In the genomic region with DNA sequence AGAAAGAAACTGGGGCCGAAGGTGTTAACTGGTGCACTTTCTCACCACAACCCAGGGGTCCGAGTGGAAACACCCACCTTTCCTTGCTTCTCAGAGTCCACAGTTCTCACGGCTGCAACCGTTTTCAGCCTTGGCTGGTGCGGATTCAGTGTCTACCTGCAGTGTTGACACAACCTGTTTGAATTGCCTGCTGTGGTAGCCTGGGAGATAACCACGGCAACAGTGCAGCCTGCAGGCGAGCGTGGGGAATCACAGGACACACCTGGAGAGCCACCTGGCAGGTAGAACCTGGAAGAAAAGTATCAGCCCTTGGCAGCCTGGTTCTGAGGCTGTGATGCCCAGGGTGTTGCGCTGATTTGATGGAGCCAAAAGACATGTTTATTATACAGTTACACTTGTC, we compare ENCODE assay signal across 9 mouse cellular contexts. TPM values are rescaled to one million over a fixed set of nuclear protein-coding genes. Genes with fewer than 3 reads are reported as not detected.
DNase-seq lines count a peak whose midpoint lies in the region; ATAC-seq and TF ChIP-seq lines count a peak whose summit lies in the region.
"Had no signal": no experiment of that assay in that cellular context is flagged by ENCODE, and none has a peak within 500 bp of the region (broad histone marks: within the 10 kb centered on the region; RNA-seq: fewer than 3 reads in every experiment).

No protein-coding gene starts in this region.

- no peak for TF ChIP-seq POLR2A in testis, adult 2 months (IDR thresholded peaks at IDR 0.05; ENCODE audit: control insufficient read depth, low read depth, low read length)

- ATAC-seq in intestine, embryonic 16.5 days, result peak; percentile 57; the same call in 1 of the 2 replicates
- ATAC-seq in liver, embryonic 16.5 days (ENCODE audit: low read depth), result peak; percentile 50; the same call in 1 of the 2 replicates
- peak; percentile 72; the same call in 1 of the 2 replicates for ATAC-seq in stomach, embryonic 15.5 days (ENCODE audit: insufficient read depth, low FRiP score, low read depth)
- no peak for ATAC-seq in erythroblast, adult 5-6 weeks (replicated peaks; ENCODE audit: low FRiP score, poor library complexity, severe bottlenecking)

- H3K27ac ChIP-seq in testis, adult 2 months (ENCODE audit: control insufficient read depth, insufficient read depth, low read depth, low read length), result no peak overlapping the region
- H3K27ac ChIP-seq in intestine, embryonic 16.5 days (ENCODE audit: low read length), result no peak overlapping the region
- no peak overlapping the region for H3K27ac ChIP-seq in liver, embryonic 16.5 days (ENCODE audit: low read length)
- no peak overlapping the region for H3K27ac ChIP-seq in stomach, embryonic 15.5 days

- WGBS in intestine, embryonic 16.5 days, result 47% methylated on average over 9 of the region's 9 CpGs
- 42% methylated on average over 9 of the region's 9 CpGs for WGBS in liver, embryonic 16.5 days (ENCODE audit: insufficient replicate concordance)
- 56% methylated on average over 9 of the region's 9 CpGs for WGBS in stomach, embryonic 15.5 days

- no peaks in the 10 kb centered on the region for H3K27me3 ChIP-seq in testis, adult 2 months (ENCODE audit: control insufficient read depth, insufficient read depth, low read length)
- H3K27me3 ChIP-seq in intestine, embryonic 16.5 days (replicated peaks; ENCODE audit: control insufficient read depth, insufficient read depth, low read length), result no peaks in the 10 kb centered on the region
- H3K27me3 ChIP-seq in liver, embryonic 16.5 days (ENCODE audit: control insufficient read depth, insufficient read depth, low read depth, low read length), result no peaks in the 10 kb centered on the region
- no peaks in the 10 kb centered on the region for H3K27me3 ChIP-seq in stomach, embryonic 15.5 days (replicated peaks)

- peak overlapping the region; percentile 69 for H3K4me3 ChIP-seq in testis, adult 2 months (ENCODE audit: control insufficient read depth, low read depth, low read length)
- H3K4me3 ChIP-seq in intestine, embryonic 16.5 days (ENCODE audit: low read length), result no peak overlapping the region
- H3K4me3 ChIP-seq in liver, embryonic 16.5 days (ENCODE audit: low read depth, low read length), result no peak overlapping the region
- H3K4me3 ChIP-seq in stomach, embryonic 15.5 days (replicated peaks), result no peak overlapping the region
- H3K4me3 ChIP-seq: myocyte had no signal

- peaks cover 4% of the 10 kb centered on the region; the same call in 1 of the 2 replicates for H3K4me1 ChIP-seq in testis, adult 2 months (ENCODE audit: control insufficient read depth, insufficient read depth, low read length)
- peaks cover 7% of the 10 kb centered on the region for H3K4me1 ChIP-seq in intestine, embryonic 16.5 days (ENCODE audit: control insufficient read depth, insufficient read depth, low read length)
- peaks cover 3% of the 10 kb centered on the region for H3K4me1 ChIP-seq in liver, embryonic 16.5 days (ENCODE audit: control insufficient read depth, low read depth, low read length)
- H3K4me1 ChIP-seq in stomach, embryonic 15.5 days, result no peaks in the 10 kb centered on the region

- peak; percentile 29; the same call in 1 of the 2 replicates for TF ChIP-seq CTCF in testis, adult 2 months (IDR thresholded peaks at IDR 0.05; ENCODE audit: control insufficient read depth, insufficient read depth, insufficient replicate concordance, low read depth, low read length)

- H3K9ac ChIP-seq in intestine, embryonic 16.5 days (ENCODE audit: low read depth, low read length), result no peak overlapping the region
- H3K9ac ChIP-seq in liver, embryonic 16.5 days (ENCODE audit: low read depth, low read length), result no peak overlapping the region
- H3K9ac ChIP-seq in stomach, embryonic 15.5 days, result no peak overlapping the region

- H3K9me3 ChIP-seq in intestine, embryonic 16.5 days (ENCODE audit: control insufficient read depth, low read length), result no peaks in the 10 kb centered on the region
- no peaks in the 10 kb centered on the region for H3K9me3 ChIP-seq in liver, embryonic 16.5 days (replicated peaks; ENCODE audit: control insufficient read depth, low read length)
- no peaks in the 10 kb centered on the region for H3K9me3 ChIP-seq in stomach, embryonic 15.5 days

- H3K4me2 ChIP-seq in intestine, embryonic 16.5 days (ENCODE audit: low read depth, low read length), result peak overlapping the region; percentile 23; the same call in 1 of the 2 replicates
- H3K4me2 ChIP-seq in liver, embryonic 16.5 days (ENCODE audit: low read depth, low read length), result no peak overlapping the region
- H3K4me2 ChIP-seq in stomach, embryonic 15.5 days, result no peak overlapping the region

- no peak for DNase-seq in testis, postnatal 14 days (ENCODE audit: low spot score)
- no peak for DNase-seq in cerebellum, adult 8-10 months

- no peaks in the 10 kb centered on the region for H3K36me3 ChIP-seq in testis, adult 2 months (ENCODE audit: control insufficient read depth, insufficient read depth, low read length)
- no peaks in the 10 kb centered on the region for H3K36me3 ChIP-seq in intestine, embryonic 16.5 days (ENCODE audit: control insufficient read depth, insufficient read depth, low read length)
- no peaks in the 10 kb centered on the region for H3K36me3 ChIP-seq in liver, embryonic 16.5 days (ENCODE audit: control insufficient read depth, insufficient read depth)
- no peaks in the 10 kb centered on the region for H3K36me3 ChIP-seq in stomach, embryonic 15.5 days

RNA-seq across cellular contexts. Expression of gene A530084C06Rik, which starts 20.7 kb away (rescaled TPM):
- 0.56 and 0.72 TPM in 2 replicates for polyA plus RNA-seq in testis, adult 2 months (2012; rRNA removed)
- polyA plus RNA-seq in intestine, embryonic 16.5 days (2015; fragmentation: Nextera tagmentation; extraction: Ambion mirVana), result not detected in 2 replicates
- not detected in 2 replicates for polyA plus RNA-seq in liver, embryonic 16.5 days (2015; fragmentation: Nextera tagmentation; extraction: Ambion mirVana)
- not detected in 2 replicates for polyA plus RNA-seq in stomach, embryonic 15.5 days (2015; fragmentation: Nextera tagmentation; extraction: Ambion mirVana)
- not detected in 2 replicates for total RNA-seq in erythroblast, adult 5-6 weeks (2015; ENCODE audit: low replicate concordance)
- not detected in 2 replicates for total RNA-seq in erythroblast, adult 5-6 weeks (2017; ENCODE audit: low replicate concordance)
- polyA plus RNA-seq: heart, embryonic 14.5 days; myocyte had no signal

RNA-seq across cellular contexts. Expression of gene Foxq1, which starts 23.9 kb away (rescaled TPM):
- 2.7 TPM in 2 replicates for polyA plus RNA-seq in testis, adult 2 months (2012; rRNA removed)
- polyA plus RNA-seq in intestine, embryonic 16.5 days (2015; fragmentation: Nextera tagmentation; extraction: Ambion mirVana), result 1.2 and 1.8 TPM in 2 replicates
- 0.68 and 0.98 TPM in 2 replicates for polyA plus RNA-seq in liver, embryonic 16.5 days (2015; fragmentation: Nextera tagmentation; extraction: Ambion mirVana)
- polyA plus RNA-seq in stomach, embryonic 15.5 days (2015; fragmentation: Nextera tagmentation; extraction: Ambion mirVana), result 15.1 and 16.7 TPM in 2 replicates
- total RNA-seq in erythroblast, adult 5-6 weeks (2015; ENCODE audit: low replicate concordance), result not detected in 2 replicates
- total RNA-seq in erythroblast, adult 5-6 weeks (2017; ENCODE audit: low replicate concordance), result not detected in 2 replicates

RNA-seq across cellular contexts. Expression of gene Foxf2, which starts 45.8 kb away (rescaled TPM):
- polyA plus RNA-seq in testis, adult 2 months (2012; rRNA removed), result 0.35 TPM in 1 of 2 replicates, not detected in the other
- polyA plus RNA-seq in intestine, embryonic 16.5 days (2015; fragmentation: Nextera tagmentation; extraction: Ambion mirVana), result 11.4 and 13.7 TPM in 2 replicates
- polyA plus RNA-seq in liver, embryonic 16.5 days (2015; fragmentation: Nextera tagmentation; extraction: Ambion mirVana), result 0.06 TPM in 1 of 2 replicates, not detected in the other
- 17.5 and 19.0 TPM in 2 replicates for polyA plus RNA-seq in stomach, embryonic 15.5 days (2015; fragmentation: Nextera tagmentation; extraction: Ambion mirVana)
- total RNA-seq in erythroblast, adult 5-6 weeks (2015; ENCODE audit: low replicate concordance), result not detected in 2 replicates
- total RNA-seq in erythroblast, adult 5-6 weeks (2017; ENCODE audit: low replicate concordance), result not detected in 2 replicates
